Mouse (Mus musculus) lung, postnatal 0 days (tissue): Measurements from ENCODE around the gene Gm20388.

Experiments used
- CTCF ChIP-seq: IDR thresholded peaks from 2 replicates; pipeline ENCODE4 v1.5.1; 2016; ENCODE audit warnings: antibody characterized with exemption, mild to moderate bottlenecking
- EP300 ChIP-seq: IDR thresholded peaks from 2 replicates; pipeline ENCODE4 v1.6.1; 2016; ENCODE audit warnings: antibody characterized with exemption, mild to moderate bottlenecking, control low read depth

- TF ChIP-seq CTCF (no peak), EP300 (no peak)
Measured at GRCm38 (mm10) chr8:121906542-121907512, 1996.2 kb downstream of the Gm20388 start.
